Mouse (Mus musculus) mature B cell (primary cell): Measurements from ENCODE around the gene Btbd3.

Experiments
- in situ Hi-C: fragments of 300-500 bp; cut with MboI; formaldehyde crosslinking; loops from 2 replicates; pipeline ENCODE4 v1.14.3; 2019

Gene Btbd3

DNA sequence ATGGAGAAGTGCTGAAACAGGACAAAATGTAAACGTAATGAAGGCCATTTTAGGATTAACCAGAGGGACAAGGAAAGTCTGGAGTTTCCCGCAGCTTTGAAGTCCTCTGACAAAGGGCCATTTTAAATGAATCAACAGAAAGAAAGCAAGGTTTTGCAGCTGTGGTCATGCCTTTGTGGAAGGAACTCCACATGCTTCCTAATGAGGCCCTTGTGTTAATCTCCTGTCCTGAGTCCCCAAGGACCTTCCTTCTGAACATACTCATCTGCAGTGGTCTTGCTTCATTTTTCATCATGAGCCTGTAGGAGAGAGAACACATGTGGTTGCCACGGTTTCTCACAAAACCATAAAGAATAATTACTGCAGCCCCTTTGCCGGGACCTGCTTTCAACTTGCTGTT, 275.6 kb downstream of the Btbd3 start:
- in situ Hi-C loops = no loop called here

GRCm38 (mm10) chr2:138539655-138540054, 283.3 kb downstream of the Btbd3 start:
- in situ Hi-C loops = no loop called here

DNA sequence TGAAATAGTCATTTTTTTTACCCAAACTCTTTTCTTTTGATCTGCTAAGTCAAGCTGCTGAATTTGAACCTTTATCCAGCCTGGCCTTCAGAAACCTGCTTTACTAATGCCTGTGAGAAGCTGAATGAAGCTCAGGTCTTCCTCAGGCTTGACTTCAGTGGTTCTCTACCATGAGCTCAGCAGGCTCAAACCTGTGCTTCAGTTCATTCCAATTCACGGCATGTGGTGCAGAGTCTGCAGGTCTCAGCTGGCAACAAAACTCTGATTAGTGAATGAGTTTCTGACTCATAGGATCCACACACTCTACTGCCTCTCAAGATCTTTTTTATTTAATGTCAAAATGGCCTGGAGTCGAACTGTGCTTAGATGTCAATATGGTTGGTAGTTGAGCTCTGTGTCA, 292.6 kb downstream of the Btbd3 start:
- in situ Hi-C loops = no loop called here

DNA sequence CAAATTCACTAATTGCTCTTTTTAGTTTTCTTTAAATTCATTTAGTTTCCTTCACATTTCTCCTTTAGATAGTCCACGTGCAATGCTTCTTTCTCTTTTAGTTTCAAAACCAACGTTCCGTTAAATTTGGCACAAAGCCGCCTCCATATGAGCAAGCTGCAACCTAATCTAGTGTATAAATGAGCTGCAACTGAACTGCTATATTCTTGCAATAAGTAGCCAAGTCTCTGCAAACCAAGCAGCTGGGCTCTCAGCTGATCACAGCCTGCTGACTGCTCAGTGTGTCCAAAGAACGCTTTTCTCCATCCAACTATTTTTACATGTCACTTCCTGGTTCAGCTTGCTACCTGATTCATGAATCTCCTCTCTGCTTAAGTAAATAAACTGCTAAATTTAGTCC, 295.2 kb downstream of the Btbd3 start:
- in situ Hi-C loops = no loop called here

- in situ Hi-C loops = no loop called here
Observed at GRCm38 (mm10) chr2:138555106-138555862, 298.9 kb downstream of the Btbd3 start.

- in situ Hi-C loops = no loop called here
Observed at GRCm38 (mm10) chr2:138585930-138586329, 329.6 kb downstream of the Btbd3 start.

- in situ Hi-C loops = no loop called here
Observed at GRCm38 (mm10) chr2:138587335-138587734, 331.0 kb downstream of the Btbd3 start.

DNA sequence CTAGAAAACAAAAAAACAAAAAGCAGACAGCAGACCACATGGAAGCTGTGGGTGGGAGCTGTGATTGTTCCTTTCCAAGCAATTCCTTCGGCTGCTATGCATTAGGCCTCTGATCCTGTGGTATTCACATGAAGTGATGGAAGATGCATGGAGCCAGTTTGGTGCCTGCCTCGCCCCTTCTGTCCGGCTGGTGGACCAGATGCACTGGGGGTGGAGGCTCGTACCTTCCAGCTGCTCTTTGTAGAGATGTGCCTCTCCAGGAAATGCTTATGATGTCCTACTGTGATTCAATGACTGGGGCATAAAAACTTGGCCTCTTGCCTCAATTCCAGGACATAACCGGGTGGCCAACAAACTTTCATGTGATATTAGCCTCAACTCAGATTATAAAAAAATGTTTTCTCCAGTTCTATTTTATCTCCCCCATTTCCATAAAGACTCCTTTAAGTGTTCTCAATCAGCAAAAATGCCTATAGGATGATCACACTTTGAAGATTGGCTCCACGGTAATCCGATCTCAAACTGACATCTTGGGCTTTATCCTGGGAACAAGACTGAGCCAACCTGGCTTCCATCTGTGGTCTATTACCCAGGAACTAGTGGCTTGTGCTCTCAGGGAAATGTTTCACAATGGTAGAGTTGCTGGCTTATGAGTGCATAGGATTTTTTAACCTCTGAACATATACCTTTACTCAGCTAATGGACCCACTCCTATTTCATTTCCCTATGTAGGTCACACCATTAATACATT, 331.6 kb downstream of the Btbd3 start:
- in situ Hi-C loops = no loop called here

GRCm38 (mm10) chr2:138589105-138589504, 332.7 kb downstream of the Btbd3 start:
- in situ Hi-C loops = no loop called here

GRCm38 (mm10) chr2:138590307-138590706, 333.9 kb downstream of the Btbd3 start:
- in situ Hi-C loops = no loop called here

DNA sequence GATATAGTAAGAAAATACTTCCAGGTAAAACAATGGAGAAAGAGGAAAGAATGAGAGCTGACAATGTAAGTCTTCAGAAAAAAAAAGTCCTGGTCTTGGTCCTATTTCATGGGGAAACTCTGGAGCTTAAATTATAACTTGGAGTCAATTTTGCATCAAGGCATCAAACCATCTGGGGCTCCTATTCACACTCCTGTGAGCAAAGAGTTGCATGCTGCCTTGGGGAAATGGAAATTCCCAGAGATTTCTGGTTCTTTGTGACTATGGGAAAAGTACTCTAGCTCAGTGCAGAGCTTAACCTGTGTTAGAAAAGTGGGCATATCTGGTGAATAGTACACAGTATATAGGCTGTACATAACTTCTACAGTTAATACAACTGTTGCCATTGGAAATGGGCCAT, 356.0 kb downstream of the Btbd3 start:
- in situ Hi-C loops = no loop called here

GRCm38 (mm10) chr2:138617501-138617900, 361.1 kb downstream of the Btbd3 start:
- in situ Hi-C loops = no loop called here
